Mouse (Mus musculus) adrenal gland (tissue): ENCODE measurements around the gene Lhfpl3.
"Not testable (repeated sequence)": the region's sequence is repeated elsewhere in the genome, so short reads cannot be mapped to it uniquely, and the experiment has no call there.

Source experiments
- intact Hi-C: fragments of 180-260 bp; cut with DNase I; formaldehyde crosslinking; loops from one replicate; pipeline ENCODE4 v1.15.1; 2025
- long read RNA-seq, 2 experiments: library from polyadenylated mRNA; unstranded; transcript quantifications; one replicate each; pipeline ENCODE4 v2.0.0; 2020; ENCODE audit warnings: borderline replicate concordance in 1 of 2; ENCODE audit not compliant: insufficient replicate concordance in 1 of 2

The Lhfpl3 gene
- long read RNA-seq, experiment 1, result 0 reads
- long read RNA-seq, experiment 2, partial matches to known transcripts, result 0 of 1 reads
- long read RNA-seq, experiment 2, other reads (novel, unspliced or antisense), result 1 of 1 reads

GRCm38 (mm10) chr5:22745885-22746532 is at the start of gene Lhfpl3:
Lhfpl3 (plus strand) TSS chr5:22746059.
- intact Hi-C loops, result no loop called here

- intact Hi-C loops, result not testable (repeated sequence)
Observed at GRCm38 (mm10) chr5:22706271-22706670, 39.6 kb upstream of the Lhfpl3 start.

GRCm38 (mm10) chr5:22745529-22745884 is 352 bp upstream of the Lhfpl3 start:
- intact Hi-C loops, result no loop called here

GRCm38 (mm10) chr5:22746533-22747021 is 718 bp downstream of the Lhfpl3 start:
- intact Hi-C loops, result no loop called here

GRCm38 (mm10) chr5:22747305-22747704 is 1.4 kb downstream of the Lhfpl3 start:
- intact Hi-C loops, result no loop called here

GRCm38 (mm10) chr5:22757261-22757660 is 11.4 kb downstream of the Lhfpl3 start:
- intact Hi-C loops, result no loop called here

- intact Hi-C loops, result no loop called here
Observed at GRCm38 (mm10) chr5:22770726-22771125, 24.9 kb downstream of the Lhfpl3 start.

GRCm38 (mm10) chr5:22795361-22795760 is 49.5 kb downstream of the Lhfpl3 start:
- intact Hi-C loops, result no loop called here

- intact Hi-C loops, result no loop called here
Observed at GRCm38 (mm10) chr5:22813426-22813825, 67.6 kb downstream of the Lhfpl3 start.

GRCm38 (mm10) chr5:22829822-22830450 is 84.1 kb downstream of the Lhfpl3 start:
- intact Hi-C loops, result no loop called here

- intact Hi-C loops, result no loop called here
Observed at GRCm38 (mm10) chr5:22851572-22851971, 105.7 kb downstream of the Lhfpl3 start.

- intact Hi-C loops, result no loop called here
Observed at GRCm38 (mm10) chr5:22853503-22853902, 107.6 kb downstream of the Lhfpl3 start.

GRCm38 (mm10) chr5:22856480-22856879 is 110.6 kb downstream of the Lhfpl3 start:
- intact Hi-C loops, result no loop called here

- intact Hi-C loops, result no loop called here
Observed at GRCm38 (mm10) chr5:22861399-22861798, 115.5 kb downstream of the Lhfpl3 start.

- intact Hi-C loops, result no loop called here
Observed at GRCm38 (mm10) chr5:22869031-22869430, 123.2 kb downstream of the Lhfpl3 start.

GRCm38 (mm10) chr5:22872417-22872816 is 126.6 kb downstream of the Lhfpl3 start:
- intact Hi-C loops, result no loop called here

- intact Hi-C loops, result no loop called here
Observed at GRCm38 (mm10) chr5:22888345-22888744, 142.5 kb downstream of the Lhfpl3 start.

GRCm38 (mm10) chr5:22889481-22889880 is 143.6 kb downstream of the Lhfpl3 start:
- intact Hi-C loops, result no loop called here

GRCm38 (mm10) chr5:22897228-22897627 is 151.4 kb downstream of the Lhfpl3 start:
- intact Hi-C loops, result no loop called here

- intact Hi-C loops, result no loop called here
Observed at GRCm38 (mm10) chr5:22897656-22898289, 151.9 kb downstream of the Lhfpl3 start.

- intact Hi-C loops, result no loop called here
Observed at GRCm38 (mm10) chr5:22898593-22898992, 152.7 kb downstream of the Lhfpl3 start.

GRCm38 (mm10) chr5:22899913-22900312 is 154.1 kb downstream of the Lhfpl3 start:
- intact Hi-C loops, result no loop called here
